Mouse (Mus musculus) MEL (cell line): ENCODE data around the gene Dusp5. TPM values are rescaled to one million over a fixed set of nuclear protein-coding genes. Genes with fewer than 3 reads are reported as not detected.

ENCODE experiments used
- DNase-seq: peaks from one replicate; pipeline ENCODE4 v3.0.0; 2011; ENCODE audit warnings: low read depth, low spot score
- H3K27ac ChIP-seq: 2 replicates; pipeline ENCODE4 v1.5.1; 2012; ENCODE audit warnings: low read depth, mild to moderate bottlenecking, control low read depth, low read length, moderate library complexity; ENCODE audit not compliant: control insufficient read depth
- H3K27me3 ChIP-seq, 2 experiments: fragments of 150-350 bp in 1 of 2; sonication (generic) in 1 of 2; 2 replicates each; pipeline ENCODE4 v1.6.1; 2012; ENCODE audit warnings: low read length in 2 of 2, mild to moderate bottlenecking in 2 of 2, improper control_type of control experiment in 1 of 2, moderate library complexity in 1 of 2; ENCODE audit not compliant: insufficient read depth in 2 of 2, control insufficient read depth in 1 of 2
- H3K36me3 ChIP-seq, 2 experiments: 2 replicates each; pipeline ENCODE4 v1.6.1; 2012 to 2014; ENCODE audit warnings: low read length in 2 of 2, improper control_type of control experiment in 1 of 2, inconsistent platforms in 1 of 2, mild to moderate bottlenecking in 1 of 2; ENCODE audit not compliant: insufficient read depth in 2 of 2, control insufficient read depth in 1 of 2
- H3K4me1 ChIP-seq, 2 experiments: fragments of 150-350 bp in 1 of 2; sonication (generic) in 1 of 2; 2 replicates each; pipeline ENCODE4 v1.6.1; 2012; ENCODE audit warnings: low read length in 2 of 2, improper control_type of control experiment in 1 of 2, mild to moderate bottlenecking in 1 of 2; ENCODE audit not compliant: insufficient read depth in 2 of 2, control insufficient read depth in 1 of 2
- H3K4me3 ChIP-seq, 2 experiments: fragments of 150-350 bp in 1 of 2; sonication (generic) in 1 of 2; 2 replicates each; pipeline ENCODE4 v1.5.1; 2012; ENCODE audit warnings: low read depth in 2 of 2, low read length in 2 of 2, mild to moderate bottlenecking in 2 of 2, moderate library complexity in 2 of 2, control low read depth in 1 of 2, improper control_type of control experiment in 1 of 2; ENCODE audit not compliant: control insufficient read depth in 1 of 2, insufficient read depth in 1 of 2
- H3K79me2 ChIP-seq: 2 replicates; pipeline ENCODE4 v1.6.1; 2012; ENCODE audit warnings: mild to moderate bottlenecking, low read length, moderate library complexity; ENCODE audit not compliant: control insufficient read depth, poor library complexity, insufficient read depth
- H3K9ac ChIP-seq: 2 replicates; pipeline ENCODE4 v1.6.1; 2012; ENCODE audit warnings: low read depth, mild to moderate bottlenecking, control low read depth, low read length, moderate library complexity; ENCODE audit not compliant: control insufficient read depth, poor library complexity, severe bottlenecking
- H3K9me3 ChIP-seq: fragments of 150-350 bp; sonication (generic); replicated peaks from 2 replicates; pipeline ENCODE4 v1.6.1; 2012; ENCODE audit warnings: mild to moderate bottlenecking, low read length, improper control_type of control experiment, moderate library complexity; ENCODE audit not compliant: insufficient read depth
- CHD1 ChIP-seq: IDR thresholded peaks from 2 replicates; pipeline ENCODE4 v1.6.1; 2012; ENCODE audit warnings: low read depth, mild to moderate bottlenecking, inconsistent platforms, low read length, improper control_type of control experiment
- CTCF ChIP-seq, 3 experiments: IDR thresholded peaks in 2 of 3; conservative IDR thresholded peaks in 1 of 3; 2 replicates each; pipeline ENCODE4 v1.5.1; 2011 to 2012; ENCODE audit warnings: low read length in 3 of 3, low read depth in 2 of 3, mild to moderate bottlenecking in 2 of 3, improper control_type of control experiment in 1 of 3, inconsistent platforms in 1 of 3, mixed read lengths in 1 of 3, moderate library complexity in 1 of 3; ENCODE audit not compliant: control insufficient read depth in 1 of 3, insufficient read depth in 1 of 3, poor library complexity in 1 of 3, severe bottlenecking in 1 of 3
- E2F4 ChIP-seq: IDR thresholded peaks from 2 replicates; pipeline ENCODE4 v1.6.1; 2011; ENCODE audit warnings: low read depth, low read length, improper control_type of control experiment, borderline replicate concordance
- GATA1 ChIP-seq: IDR thresholded peaks from 2 replicates; pipeline ENCODE4 v1.6.1; 2011; ENCODE audit warnings: low read depth, low read length, improper control_type of control experiment
- MAX ChIP-seq: IDR thresholded peaks from 2 replicates; pipeline ENCODE4 v1.6.1; 2011; ENCODE audit warnings: low read length, improper control_type of control experiment
- MAZ ChIP-seq: IDR thresholded peaks from 2 replicates; pipeline ENCODE4 v1.6.1; 2012; ENCODE audit warnings: low read depth, mild to moderate bottlenecking, inconsistent platforms, low read length, improper control_type of control experiment
- MXI1 ChIP-seq: IDR thresholded peaks from 2 replicates; pipeline ENCODE4 v1.6.1; 2011; ENCODE audit warnings: mild to moderate bottlenecking, low read depth, low read length, improper control_type of control experiment
- MYB ChIP-seq: IDR thresholded peaks from 2 replicates; pipeline ENCODE4 v1.6.1; 2011; ENCODE audit warnings: mild to moderate bottlenecking, low read depth, low read length, improper control_type of control experiment
- NELFE ChIP-seq: IDR thresholded peaks from 2 replicates; pipeline ENCODE4 v1.6.1; 2011; ENCODE audit warnings: low read depth, low read length, improper control_type of control experiment
- POLR2AphosphoS5 ChIP-seq: IDR thresholded peaks from 2 replicates; pipeline ENCODE4 v1.6.1; 2012; ENCODE audit warnings: low read depth, borderline replicate concordance, mild to moderate bottlenecking, inconsistent platforms, low read length, moderate library complexity, mixed read lengths
- RAD21 ChIP-seq: IDR thresholded peaks from 2 replicates; pipeline ENCODE4 v1.6.1; 2011; ENCODE audit warnings: mild to moderate bottlenecking, low read depth, low read length, improper control_type of control experiment
- RCOR1 ChIP-seq: IDR thresholded peaks from 2 replicates; pipeline ENCODE4 v1.6.1; 2012; ENCODE audit warnings: low read depth, mild to moderate bottlenecking, inconsistent platforms, low read length, improper control_type of control experiment
- SIN3A ChIP-seq: IDR thresholded peaks from 2 replicates; pipeline ENCODE4 v1.6.1; 2012; ENCODE audit warnings: low read length, improper control_type of control experiment, inconsistent platforms
- SMC3 ChIP-seq: IDR thresholded peaks from 2 replicates; pipeline ENCODE4 v1.6.1; 2011; ENCODE audit warnings: low read depth, low read length, improper control_type of control experiment
- TAL1 ChIP-seq: IDR thresholded peaks from 2 replicates; pipeline ENCODE4 v1.6.1; 2012; ENCODE audit warnings: mild to moderate bottlenecking, inconsistent platforms, low read length, moderate library complexity, mixed read lengths
- UBTF ChIP-seq: IDR thresholded peaks from 2 replicates; pipeline ENCODE4 v1.6.1; 2012; ENCODE audit warnings: low read depth, mild to moderate bottlenecking, inconsistent platforms, low read length, improper control_type of control experiment, moderate library complexity, borderline replicate concordance; ENCODE audit not compliant: insufficient read depth
- USF2 ChIP-seq, 2 experiments: IDR thresholded peaks; 2 replicates each; pipeline ENCODE4 v1.6.1; 2011 to 2012; ENCODE audit warnings: improper control_type of control experiment in 2 of 2, low read length in 2 of 2, borderline replicate concordance in 1 of 2, inconsistent platforms in 1 of 2, low read depth in 1 of 2, mild to moderate bottlenecking in 1 of 2; ENCODE audit not compliant: insufficient read depth in 1 of 2
- ZMIZ1 ChIP-seq: IDR thresholded peaks from 2 replicates; pipeline ENCODE4 v1.6.1; 2012; ENCODE audit warnings: low read depth, mild to moderate bottlenecking, inconsistent platforms, low read length, improper control_type of control experiment, moderate library complexity
- polyA plus RNA-seq, 2 experiments: library from polyadenylated mRNA; stranded (reverse) in 1 of 2; unstranded in 1 of 2; fragments of >175 nt in 1 of 2; fragments of >200 nt in 1 of 2; gene quantifications; 2 replicates each; pipeline versions ENCODE4 v1.2.1 to v1.2.4; 2012; ENCODE audit warnings: low replicate concordance in 2 of 2, low read depth in 1 of 2; ENCODE audit not compliant: insufficient read length in 2 of 2, insufficient read depth in 1 of 2, missing spikeins in 1 of 2
- total RNA-seq: library from RNA; depleted of rRNA; stranded (reverse); fragments of 300-350 nt; gene quantifications from 2 replicates; pipeline ENCODE4 v1.2.3, GENCODE M21; 2012

The Dusp5 gene
- total and polyA plus RNA-seq, 3 experiments, result 7.6 to 13.8 TPM; not detected in 1

DNA sequence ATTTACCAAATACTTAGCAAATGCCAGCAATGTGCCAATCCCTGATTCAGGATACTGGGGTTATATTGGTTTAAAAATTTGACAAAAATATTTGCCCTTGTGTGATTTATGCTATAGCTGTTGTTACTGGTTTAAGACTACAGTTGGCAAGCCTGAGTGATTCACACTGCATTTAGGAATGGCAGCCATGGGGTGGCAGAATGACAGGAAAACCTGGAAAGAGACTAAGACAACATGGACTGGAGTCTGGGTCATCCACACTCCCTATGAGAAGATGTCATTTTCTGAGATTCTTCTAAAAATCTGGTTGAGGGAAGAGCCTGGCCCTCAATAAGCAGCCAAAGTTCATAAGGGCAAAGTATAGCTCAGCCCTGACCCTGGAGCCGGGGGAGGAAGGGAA is 39.0 kb upstream of the Dusp5 start:
- Histone ChIP-seq H3K9me3 (no peaks in the 10 kb centered on the region), H3K4me3 (no peak overlapping the region), H3K36me3 (no peaks in the 10 kb centered on the region), H3K9ac (no peak overlapping the region), H3K79me2 (no peaks in the 10 kb centered on the region), H3K4me1 (no peaks in the 10 kb centered on the region), H3K27me3 (peaks cover 0 to 3% of the 10 kb centered on the region in 2 experiments; a peak in 2 of 4 replicates), H3K27ac (no peak overlapping the region)
- DNase-seq, result no peak
- TF ChIP-seq SMC3 (no peak), SIN3A (no peak), MYB (no peak)

DNA sequence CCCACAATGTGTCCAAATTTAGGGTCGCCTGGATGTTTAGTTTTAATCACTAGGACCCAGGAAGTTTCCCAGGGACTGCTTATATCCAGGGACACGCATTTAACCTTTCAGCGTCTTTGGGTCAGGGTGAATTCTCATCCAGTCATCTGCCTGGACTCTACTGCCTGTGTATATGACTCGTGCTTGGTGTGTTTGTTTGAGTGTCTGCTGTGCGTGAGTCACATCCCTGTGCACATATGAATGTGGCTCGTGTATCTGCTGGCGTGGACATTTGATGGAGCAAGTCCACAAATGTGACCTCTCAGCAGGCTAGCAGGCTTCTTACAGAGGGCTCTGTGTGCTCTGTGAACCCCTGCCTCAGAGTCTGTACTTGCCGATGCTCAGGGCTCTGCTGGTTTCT is 38.0 kb upstream of the Dusp5 start:
- Histone ChIP-seq H3K4me1 (no peaks in the 10 kb centered on the region), H3K4me3 (no peak overlapping the region), H3K27ac (no peak overlapping the region), H3K36me3 (no peaks in the 10 kb centered on the region), H3K27me3 (peaks cover 0 to 3% of the 10 kb centered on the region in 2 experiments; a peak in 2 of 4 replicates), H3K9ac (no peak overlapping the region), H3K79me2 (no peaks in the 10 kb centered on the region), H3K9me3 (no peaks in the 10 kb centered on the region)
- no peak for DNase-seq
- TF ChIP-seq MAZ (no peak), NELFE (no peak), ZMIZ1 (no peak), CTCF (IDR thresholded peaks at IDR 0.05 in 2 of 3, conservative IDR thresholded peaks at IDR 0.05 in 1 of 3; ENCODE audit: control insufficient read depth in 1 of 3, insufficient read depth in 1 of 3, low read depth in 2 of 3, low read length in 3 of 3, poor library complexity in 1 of 3, severe bottlenecking in 1 of 3) (no peak), RAD21 (no peak), E2F4 (no peak), RCOR1 (no peak), CHD1 (no peak), MXI1 (no peak), SMC3 (no peak), UBTF (no peak), GATA1 (no peak), POLR2AphosphoS5 (no peak), MAX (no peak), USF2 (IDR thresholded peaks at IDR 0.05; ENCODE audit: borderline replicate concordance in 1 of 2, insufficient read depth in 1 of 2, low read depth in 1 of 2, low read length in 2 of 2) (no peak), TAL1 (no peak)
